Comparison of ENCODE assay signal across 10 mouse cellular contexts in genomic region chr9:110535114-110535513, GRCm38 (mm10). TPM values are rescaled to one million over a fixed set of nuclear protein-coding genes. Genes with fewer than 3 reads are reported as not detected.
DNase-seq lines count a peak whose midpoint lies in the region; ATAC-seq lines count a peak whose summit lies in the region.
"Had no signal": no experiment of that assay in that cellular context is flagged by ENCODE, and none has a peak within 500 bp of the region (broad histone marks: within the 10 kb centered on the region; RNA-seq: fewer than 3 reads in every experiment).

No protein-coding gene starts in this region.

- no peak overlapping the region for H3K9ac ChIP-seq in limb, embryonic 12.5 days (replicated peaks)
- no peak overlapping the region for H3K9ac ChIP-seq in embryonic facial prominence, embryonic 15.5 days
- H3K9ac ChIP-seq in liver, embryonic 16.5 days (ENCODE audit: low read depth, low read length) = no peak overlapping the region

- no peak overlapping the region for H3K27ac ChIP-seq in limb, embryonic 12.5 days
- H3K27ac ChIP-seq in limb, embryonic 10.5 days = no peak overlapping the region
- H3K27ac ChIP-seq in embryonic facial prominence, embryonic 15.5 days (replicated peaks) = no peak overlapping the region
- H3K27ac ChIP-seq in liver, embryonic 16.5 days (ENCODE audit: low read length) = no peak overlapping the region

- 73% methylated on average over 2 of the region's 2 CpGs for WGBS in limb, embryonic 12.5 days
- 87% methylated on average over 2 of the region's 2 CpGs for WGBS in limb, embryonic 10.5 days
- WGBS in embryonic facial prominence, embryonic 15.5 days = 37% methylated on average over 2 of the region's 2 CpGs
- WGBS in liver, embryonic 16.5 days (ENCODE audit: insufficient replicate concordance) = 68% methylated on average over 2 of the region's 2 CpGs

- H3K9me3 ChIP-seq in limb, embryonic 12.5 days = no peaks in the 10 kb centered on the region
- H3K9me3 ChIP-seq in limb, embryonic 10.5 days (replicated peaks) = no peaks in the 10 kb centered on the region
- no peaks in the 10 kb centered on the region for H3K9me3 ChIP-seq in embryonic facial prominence, embryonic 15.5 days (replicated peaks)
- no peaks in the 10 kb centered on the region for H3K9me3 ChIP-seq in liver, embryonic 16.5 days (replicated peaks; ENCODE audit: control insufficient read depth, low read length)

- DNase-seq in limb, embryonic 10.5 days (ENCODE audit: low spot score) = no peak
- DNase-seq in MEL-GATA-1-ER (ENCODE audit: extremely low read depth, low read depth) = peak; percentile 15
- DNase-seq in embryo, embryonic 11 days = no peak
- DNase-seq in right cerebral cortex, adult 18-20 months = no peak
- no peak for DNase-seq in left cerebral cortex, postnatal 10 days (ENCODE audit: extremely low spot score in 1 of 2, low spot score in 2 of 2)
- DNase-seq: cerebellum, postnatal 14 days; kidney, adult 11 months had no signal

- intact Hi-C loops in left cerebral cortex, postnatal 10 days (cut with DNase I) = no loop called here

- no peak overlapping the region for H3K4me3 ChIP-seq in limb, embryonic 12.5 days (replicated peaks)
- H3K4me3 ChIP-seq in limb, embryonic 10.5 days = no peak overlapping the region
- H3K4me3 ChIP-seq in embryonic facial prominence, embryonic 15.5 days (replicated peaks) = no peak overlapping the region
- H3K4me3 ChIP-seq in liver, embryonic 16.5 days (ENCODE audit: low read depth, low read length) = no peak overlapping the region

- peak overlapping the region; percentile 83 for H3K4me2 ChIP-seq in limb, embryonic 12.5 days
- H3K4me2 ChIP-seq in embryonic facial prominence, embryonic 15.5 days (replicated peaks) = peak overlapping the region; percentile 53; the same call in 1 of the 2 replicates
- peak overlapping the region; percentile 80; the same call in 1 of the 2 replicates for H3K4me2 ChIP-seq in liver, embryonic 16.5 days (ENCODE audit: low read depth, low read length)

- H3K27me3 ChIP-seq in limb, embryonic 12.5 days = no peaks in the 10 kb centered on the region
- H3K27me3 ChIP-seq in limb, embryonic 10.5 days (ENCODE audit: low read depth, poor library complexity, severe bottlenecking) = no peaks in the 10 kb centered on the region
- no peaks in the 10 kb centered on the region for H3K27me3 ChIP-seq in embryonic facial prominence, embryonic 15.5 days
- H3K27me3 ChIP-seq in liver, embryonic 16.5 days (ENCODE audit: control insufficient read depth, insufficient read depth, low read depth, low read length) = no peaks in the 10 kb centered on the region

- H3K4me1 ChIP-seq in limb, embryonic 12.5 days (replicated peaks) = peaks cover 21% of the 10 kb centered on the region
- H3K4me1 ChIP-seq in limb, embryonic 10.5 days = peaks cover 25% of the 10 kb centered on the region
- H3K4me1 ChIP-seq in embryonic facial prominence, embryonic 15.5 days = peaks cover 26% of the 10 kb centered on the region
- peaks cover 33% of the 10 kb centered on the region for H3K4me1 ChIP-seq in liver, embryonic 16.5 days (ENCODE audit: control insufficient read depth, low read depth, low read length)

- ATAC-seq in limb, embryonic 12.5 days (ENCODE audit: insufficient number of reproducible peaks, insufficient read depth, low FRiP score, low TSS enrichment, low read depth) = no peak
- ATAC-seq in embryonic facial prominence, embryonic 15.5 days (ENCODE audit: insufficient number of reproducible peaks, low FRiP score, low TSS enrichment, low read depth) = no peak
- no peak for ATAC-seq in liver, embryonic 16.5 days (ENCODE audit: low read depth)

- H3K36me3 ChIP-seq in limb, embryonic 12.5 days = peaks cover 24% of the 10 kb centered on the region
- peaks cover 45% of the 10 kb centered on the region for H3K36me3 ChIP-seq in limb, embryonic 10.5 days
- H3K36me3 ChIP-seq in embryonic facial prominence, embryonic 15.5 days = no peaks in the 10 kb centered on the region
- no peaks in the 10 kb centered on the region for H3K36me3 ChIP-seq in liver, embryonic 16.5 days (ENCODE audit: control insufficient read depth, insufficient read depth)

RNA-seq across cellular contexts. Expression of gene Setd2, which starts 2.7 kb away (rescaled TPM):
- 46.4 and 51.2 TPM in 2 replicates for polyA plus RNA-seq in limb, embryonic 12.5 days (2016; fragmentation: Nextera tagmentation; extraction: Ambion mirVana)
- polyA plus RNA-seq in limb, embryonic 10.5 days (2016; fragmentation: Nextera tagmentation; extraction: Ambion mirVana) = 36.4 and 42.5 TPM in 2 replicates
- 33.7 and 34.3 TPM in 2 replicates for polyA plus RNA-seq in embryonic facial prominence, embryonic 15.5 days (2015; fragmentation: Nextera tagmentation; extraction: Ambion mirVana)
- polyA plus RNA-seq in liver, embryonic 16.5 days (2015; fragmentation: Nextera tagmentation; extraction: Ambion mirVana) = 9.5 and 10.0 TPM in 2 replicates
- total RNA-seq in left cerebral cortex, postnatal 10 days (2021) = 10 to 100 TPM; 77.2 to 80.2 TPM

RNA-seq across cellular contexts. Expression of gene Kif9, which starts 58.4 kb away (rescaled TPM):
- polyA plus RNA-seq in limb, embryonic 12.5 days (2016; fragmentation: Nextera tagmentation; extraction: Ambion mirVana) = 1.6 TPM in 2 replicates
- polyA plus RNA-seq in limb, embryonic 10.5 days (2016; fragmentation: Nextera tagmentation; extraction: Ambion mirVana) = 0.74 and 0.75 TPM in 2 replicates
- 4.0 and 7.4 TPM in 2 replicates for polyA plus RNA-seq in embryonic facial prominence, embryonic 15.5 days (2015; fragmentation: Nextera tagmentation; extraction: Ambion mirVana)
- 0.18 and 0.21 TPM in 2 replicates for polyA plus RNA-seq in liver, embryonic 16.5 days (2015; fragmentation: Nextera tagmentation; extraction: Ambion mirVana)
- total RNA-seq in left cerebral cortex, postnatal 10 days (2021) = 1 to 10 TPM; 4.4 to 4.5 TPM

RNA-seq across cellular contexts. Expression of gene Klhl18, which starts 58.6 kb away (rescaled TPM):
- polyA plus RNA-seq in limb, embryonic 12.5 days (2016; fragmentation: Nextera tagmentation; extraction: Ambion mirVana) = 7.8 and 9.6 TPM in 2 replicates
- polyA plus RNA-seq in limb, embryonic 10.5 days (2016; fragmentation: Nextera tagmentation; extraction: Ambion mirVana) = 8.5 and 10.3 TPM in 2 replicates
- 11.1 and 12.8 TPM in 2 replicates for polyA plus RNA-seq in embryonic facial prominence, embryonic 15.5 days (2015; fragmentation: Nextera tagmentation; extraction: Ambion mirVana)
- polyA plus RNA-seq in liver, embryonic 16.5 days (2015; fragmentation: Nextera tagmentation; extraction: Ambion mirVana) = 2.1 and 2.5 TPM in 2 replicates
- 10 to 100 TPM; 37.6 to 45.2 TPM for total RNA-seq in left cerebral cortex, postnatal 10 days (2021)
